ENCODE assay signal across 25 mouse cellular contexts in genomic region chr8:80253541-80253940, GRCm38 (mm10).
DNase-seq lines count a peak whose midpoint lies in the region; ATAC-seq and TF ChIP-seq lines count a peak whose summit lies in the region.
"Had no signal": no experiment of that assay in that cellular context is flagged by ENCODE, and none has a peak within 500 bp of the region (broad histone marks: within the 10 kb centered on the region; RNA-seq: fewer than 3 reads in every experiment).

No protein-coding gene starts in this region.

- ATAC-seq in kidney, postnatal 0 days (replicated peaks; ENCODE audit: low FRiP score, low read depth): no peak
- ATAC-seq in lung, embryonic 14.5 days (ENCODE audit: insufficient read depth): 0 out of 2 replicates have a peak, but pooled peaks have one; percentile 47
- peak; percentile 74 for ATAC-seq in lung, embryonic 16.5 days (ENCODE audit: low read depth)
- ATAC-seq: activated CD4-positive, CD25-positive, alpha-beta regulatory T cell, adult 4 months; CD4-positive, CD25-positive, alpha-beta regulatory T cell, adult 4 months; forebrain, embryonic 13.5 days; Patski had no signal

- no peaks in the 10 kb centered on the region for H3K36me3 ChIP-seq in kidney, postnatal 0 days (ENCODE audit: insufficient read depth, low read length)
- H3K36me3 ChIP-seq in lung, embryonic 14.5 days (ENCODE audit: insufficient read depth): no peaks in the 10 kb centered on the region
- H3K36me3 ChIP-seq in lung, embryonic 16.5 days (ENCODE audit: control insufficient read depth, insufficient read depth, low read length): no peaks in the 10 kb centered on the region
- H3K36me3 ChIP-seq: embryonic facial prominence, embryonic 10.5 days; embryonic facial prominence, embryonic 12.5 days; G1E had no signal

- no peak overlapping the region for H3K9ac ChIP-seq in kidney, postnatal 0 days (ENCODE audit: low read depth, low read length)
- H3K9ac ChIP-seq in lung, embryonic 14.5 days: no peak overlapping the region
- no peak overlapping the region for H3K9ac ChIP-seq in lung, embryonic 16.5 days (ENCODE audit: low read length)
- H3K9ac ChIP-seq: embryonic facial prominence, embryonic 12.5 days; forebrain, embryonic 13.5 days had no signal

- H3K27me3 ChIP-seq in kidney, postnatal 0 days (ENCODE audit: insufficient read depth, low read length): no peaks in the 10 kb centered on the region
- H3K27me3 ChIP-seq in lung, embryonic 14.5 days (ENCODE audit: insufficient read depth, low read length): no peaks in the 10 kb centered on the region
- H3K27me3 ChIP-seq in lung, embryonic 16.5 days (ENCODE audit: control insufficient read depth, insufficient read depth, low read depth, low read length): no peaks in the 10 kb centered on the region
- H3K27me3 ChIP-seq: CH12.LX; embryonic facial prominence, embryonic 12.5 days; forebrain, embryonic 13.5 days had no signal

- DNase-seq in kidney, postnatal 0 days (ENCODE audit: low spot score): peak; percentile 24
- no peak for DNase-seq in kidney, adult 18-20 months
- DNase-seq in lung, embryonic 14.5 days: peak; percentile 60
- DNase-seq in lung, adult 2 months: no peak
- DNase-seq in lung, postnatal 14 days: no peak
- DNase-seq in lung, postnatal 36 days: peak; percentile 20
- no peak for DNase-seq in left cerebral cortex, postnatal 10 days (ENCODE audit: extremely low spot score in 1 of 2, low spot score in 2 of 2)
- DNase-seq: adrenal gland, adult 8-10 months; adrenal gland, postnatal 14 days; adrenal gland, postnatal 36 days; B cell, adult 2 months; cerebellum, adult 11-12 months; cerebellum, adult 2 months; cerebellum, adult 9-10 months; cerebellum, postnatal 10 days; cerebellum, postnatal 25 days had no signal

- no peak for TF ChIP-seq POLR2A in lung, adult 2 months (IDR thresholded peaks at IDR 0.05; ENCODE audit: borderline replicate concordance, extremely low read depth, low read depth, low read length)

- H3K4me3 ChIP-seq in kidney, postnatal 0 days (replicated peaks; ENCODE audit: low read depth, low read length): no peak overlapping the region
- no peak overlapping the region for H3K4me3 ChIP-seq in lung, embryonic 14.5 days (ENCODE audit: low read depth, low read length)
- H3K4me3 ChIP-seq in lung, adult 2 months (replicated peaks; ENCODE audit: extremely low read depth, low read depth, low read length): no peak overlapping the region
- no peak overlapping the region for H3K4me3 ChIP-seq in lung, embryonic 16.5 days (ENCODE audit: low read length)
- H3K4me3 ChIP-seq: embryonic facial prominence, embryonic 10.5 days; embryonic facial prominence, embryonic 12.5 days; forebrain, embryonic 13.5 days had no signal

- H3K27ac ChIP-seq in kidney, postnatal 0 days: no peak overlapping the region
- H3K27ac ChIP-seq in lung, embryonic 14.5 days (ENCODE audit: low read depth): no peak overlapping the region
- peak overlapping the region; percentile 46; the same call in 1 of the 2 replicates for H3K27ac ChIP-seq in lung, embryonic 16.5 days (ENCODE audit: low read length)
- H3K27ac ChIP-seq: embryonic facial prominence, embryonic 10.5 days; embryonic facial prominence, embryonic 12.5 days; forebrain, embryonic 13.5 days had no signal

- TF ChIP-seq CTCF in kidney, postnatal 0 days (IDR thresholded peaks at IDR 0.05; ENCODE audit: low read depth): no peak
- no peak for TF ChIP-seq CTCF in lung, embryonic 14.5 days (IDR thresholded peaks at IDR 0.05; ENCODE audit: low read depth)
- no peak for TF ChIP-seq CTCF in lung, adult 2 months (IDR thresholded peaks at IDR 0.05; ENCODE audit: insufficient read depth, low read length)

- 13% methylated on average over 4 of the region's 4 CpGs for WGBS in kidney, postnatal 0 days
- WGBS in lung, embryonic 14.5 days: 7% methylated on average over 4 of the region's 4 CpGs
- WGBS in lung, adult 2 months: 16% methylated on average over 4 of the region's 4 CpGs
- WGBS in lung, embryonic 16.5 days: 8% methylated on average over 4 of the region's 4 CpGs

- no peak overlapping the region for H3K4me2 ChIP-seq in kidney, postnatal 0 days (ENCODE audit: low read length)
- no peak overlapping the region for H3K4me2 ChIP-seq in lung, embryonic 14.5 days
- H3K4me2 ChIP-seq in lung, embryonic 16.5 days (ENCODE audit: low read depth, low read length): no peak overlapping the region
- H3K4me2 ChIP-seq: embryonic facial prominence, embryonic 12.5 days; forebrain, embryonic 13.5 days had no signal

- intact Hi-C loops in left cerebral cortex, postnatal 10 days (cut with DNase I): no loop called here

- no peaks in the 10 kb centered on the region for H3K4me1 ChIP-seq in kidney, postnatal 0 days (replicated peaks; ENCODE audit: insufficient read depth, low read length)
- H3K4me1 ChIP-seq in lung, embryonic 14.5 days (ENCODE audit: insufficient read depth): peaks cover 17% of the 10 kb centered on the region; the same call in 1 of the 2 replicates
- no peaks in the 10 kb centered on the region for H3K4me1 ChIP-seq in lung, adult 2 months (ENCODE audit: control insufficient read depth, insufficient read depth, low read length)
- peaks cover 6% of the 10 kb centered on the region for H3K4me1 ChIP-seq in lung, embryonic 16.5 days (replicated peaks; ENCODE audit: control insufficient read depth, insufficient read depth, low read length)
- H3K4me1 ChIP-seq: embryonic facial prominence, embryonic 12.5 days had no signal

- no peaks in the 10 kb centered on the region for H3K9me3 ChIP-seq in kidney, postnatal 0 days (replicated peaks; ENCODE audit: low read length)
- no peaks in the 10 kb centered on the region for H3K9me3 ChIP-seq in lung, embryonic 14.5 days (ENCODE audit: low read depth, low read length)
- H3K9me3 ChIP-seq in lung, embryonic 16.5 days (ENCODE audit: control insufficient read depth, low read length): no peaks in the 10 kb centered on the region
- H3K9me3 ChIP-seq: embryonic facial prominence, embryonic 10.5 days; embryonic facial prominence, embryonic 12.5 days; forebrain, embryonic 13.5 days; G1E had no signal

Comparison
In these comparisons a context has a peak if more than half of its experiments do, and no peak if none do; other contexts are left out.
1. DNase-seq: peak in kidney, postnatal 0 days (single experiment), lung, embryonic 14.5 days (single experiment) and lung, postnatal 36 days (single experiment); none in kidney, adult 18-20 months (single experiment), lung, adult 2 months (single experiment), lung, postnatal 14 days (single experiment) and left cerebral cortex, postnatal 10 days (0 of 2).